8 mouse cellular contexts compared by ENCODE assay signal in genomic region chr9:61368567-61369240, GRCm38 (mm10). TPM values are rescaled to one million over a fixed set of nuclear protein-coding genes. Genes with fewer than 3 reads are reported as not detected.
DNase-seq lines count a peak whose midpoint lies in the region; ATAC-seq and TF ChIP-seq lines count a peak whose summit lies in the region.

No protein-coding gene starts in this region.

- H3K36me3 ChIP-seq in ES-E14 (ENCODE audit: control insufficient read depth, insufficient read depth, low read length, poor library complexity, severe bottlenecking), result no peaks in the 10 kb centered on the region
- no peaks in the 10 kb centered on the region for H3K36me3 ChIP-seq in forebrain, embryonic 15.5 days
- no peaks in the 10 kb centered on the region for H3K36me3 ChIP-seq in hindbrain, postnatal 0 days (ENCODE audit: insufficient read depth, low read length)
- H3K36me3 ChIP-seq in liver, embryonic 13.5 days, result no peaks in the 10 kb centered on the region
- no peaks in the 10 kb centered on the region for H3K36me3 ChIP-seq in neural tube, embryonic 14.5 days (ENCODE audit: control insufficient read depth, insufficient read depth, low read length)

- no peak for TF ChIP-seq CTCF in hindbrain, postnatal 0 days (IDR thresholded peaks at IDR 0.05; ENCODE audit: low read depth)

- in situ Hi-C loops in ES-E14 (cut with MboI; ENCODE audit: low sequenced_read_pairs in 2 of 2, unreplicated experiment in 2 of 2), result no loop called here

- H3K27ac ChIP-seq in ES-E14 (ENCODE audit: insufficient read depth, low read depth, low read length, poor library complexity, severe bottlenecking), result no peak overlapping the region
- H3K27ac ChIP-seq in forebrain, embryonic 15.5 days (replicated peaks), result peak overlapping the region; percentile 71
- H3K27ac ChIP-seq in hindbrain, postnatal 0 days, result no peak overlapping the region
- H3K27ac ChIP-seq in liver, embryonic 13.5 days, result no peak overlapping the region
- H3K27ac ChIP-seq in neural tube, embryonic 14.5 days (ENCODE audit: low read depth, low read length), result no peak overlapping the region

- no peak for ATAC-seq in forebrain, embryonic 15.5 days (replicated peaks)
- no peak for ATAC-seq in hindbrain, postnatal 0 days
- no peak for ATAC-seq in liver, embryonic 13.5 days (ENCODE audit: low read depth)
- ATAC-seq in neural tube, embryonic 14.5 days (ENCODE audit: low read depth), result no peak

- 0 out of 4 replicates have a peak overlapping the region, but pooled peaks of 1 of the 2 experiments have one; percentile 53 for H3K4me3 ChIP-seq in ES-E14 (ENCODE audit: insufficient read depth in 1 of 2, low read depth in 1 of 2, low read length in 2 of 2, poor library complexity in 1 of 2, severe bottlenecking in 1 of 2)
- peak overlapping the region; percentile 27; the same call in 1 of the 2 replicates for H3K4me3 ChIP-seq in forebrain, embryonic 15.5 days
- no peak overlapping the region for H3K4me3 ChIP-seq in hindbrain, postnatal 0 days (ENCODE audit: low read length)
- peak overlapping the region; percentile 34; the same call in 1 of the 2 replicates for H3K4me3 ChIP-seq in liver, embryonic 13.5 days (replicated peaks)
- H3K4me3 ChIP-seq in neural tube, embryonic 14.5 days (ENCODE audit: low read depth, low read length), result no peak overlapping the region

- WGBS in forebrain, embryonic 15.5 days, result under 1% methylated on average over 12 of the region's 12 CpGs
- WGBS in hindbrain, postnatal 0 days, result 5% methylated on average over 12 of the region's 12 CpGs
- WGBS in liver, embryonic 13.5 days (ENCODE audit: insufficient replicate concordance), result 3% methylated on average over 12 of the region's 12 CpGs
- 1% methylated on average over 12 of the region's 12 CpGs for WGBS in neural tube, embryonic 14.5 days

- H3K9ac ChIP-seq in ES-E14 (ENCODE audit: insufficient read depth, low read depth, low read length, poor library complexity, severe bottlenecking), result no peak overlapping the region
- no peak overlapping the region for H3K9ac ChIP-seq in forebrain, embryonic 15.5 days (replicated peaks)
- H3K9ac ChIP-seq in hindbrain, postnatal 0 days (replicated peaks; ENCODE audit: low read length), result no peak overlapping the region
- H3K9ac ChIP-seq in liver, embryonic 13.5 days, result no peak overlapping the region
- H3K9ac ChIP-seq in neural tube, embryonic 14.5 days (replicated peaks; ENCODE audit: low read depth, low read length), result no peak overlapping the region

- peak overlapping the region; percentile 53 for H3K4me2 ChIP-seq in forebrain, embryonic 15.5 days (replicated peaks)
- H3K4me2 ChIP-seq in hindbrain, postnatal 0 days (ENCODE audit: low read depth, low read length), result peak overlapping the region; percentile 57
- peak overlapping the region; percentile 98 for H3K4me2 ChIP-seq in liver, embryonic 13.5 days
- peak overlapping the region; percentile 45; the same call in 1 of the 2 replicates for H3K4me2 ChIP-seq in neural tube, embryonic 14.5 days (ENCODE audit: low read depth, low read length)

- H3K9me3 ChIP-seq in ES-E14 (ENCODE audit: control insufficient read depth, insufficient read depth, low read depth, low read length), result no peaks in the 10 kb centered on the region
- H3K9me3 ChIP-seq in forebrain, embryonic 15.5 days, result no peaks in the 10 kb centered on the region
- H3K9me3 ChIP-seq in hindbrain, postnatal 0 days (ENCODE audit: low read length), result no peaks in the 10 kb centered on the region
- H3K9me3 ChIP-seq in liver, embryonic 13.5 days (replicated peaks), result no peaks in the 10 kb centered on the region
- H3K9me3 ChIP-seq in neural tube, embryonic 14.5 days (ENCODE audit: control insufficient read depth, low read length), result no peaks in the 10 kb centered on the region

- DNase-seq in ES-E14 (ENCODE audit: low read depth, low spot score), result peak; percentile 82
- DNase-seq in adrenal gland, postnatal 14 days, result peak; percentile 77
- DNase-seq in hindbrain, postnatal 0 days (ENCODE audit: low spot score), result peak; percentile 92
- no peak for DNase-seq in liver, embryonic 13.5 days
- DNase-seq in natural killer cell, adult 2 months (ENCODE audit: low spot score in 2 of 2), result no peak
- DNase-seq in frontal cortex, postnatal 36 days (ENCODE audit: low spot score in 2 of 2), result no peak

- peaks cover 16 to 34% of the 10 kb centered on the region in 2 experiments for H3K4me1 ChIP-seq in ES-E14 (ENCODE audit: control insufficient read depth in 2 of 2, insufficient read depth in 2 of 2, low read length in 2 of 2, poor library complexity in 1 of 2)
- peaks cover 38% of the 10 kb centered on the region for H3K4me1 ChIP-seq in forebrain, embryonic 15.5 days
- peaks cover 19% of the 10 kb centered on the region for H3K4me1 ChIP-seq in hindbrain, postnatal 0 days (ENCODE audit: insufficient read depth, low read length)
- peaks cover 65% of the 10 kb centered on the region for H3K4me1 ChIP-seq in liver, embryonic 13.5 days (replicated peaks)
- peaks cover 30% of the 10 kb centered on the region for H3K4me1 ChIP-seq in neural tube, embryonic 14.5 days (ENCODE audit: control insufficient read depth, insufficient read depth, low read length)

- peaks cover 16% of the 10 kb centered on the region; the same call in 1 of the 2 replicates for H3K27me3 ChIP-seq in forebrain, embryonic 15.5 days
- peaks cover 6% of the 10 kb centered on the region; the same call in 1 of the 2 replicates for H3K27me3 ChIP-seq in hindbrain, postnatal 0 days (ENCODE audit: insufficient read depth, low read length)
- H3K27me3 ChIP-seq in liver, embryonic 13.5 days, result peaks cover 77% of the 10 kb centered on the region
- 0 out of 2 replicates have a peak, but pooled peaks cover 5% of the 10 kb centered on the region for H3K27me3 ChIP-seq in neural tube, embryonic 14.5 days (ENCODE audit: control insufficient read depth, insufficient read depth, low read length)

TF ChIP-seq in ES-E14, 5 proteins besides CTCF, POLR2A, EP300 and RAD21:
- peak; percentile 100 for TF ChIP-seq ZNF384 (IDR thresholded peaks at IDR 0.05; ENCODE audit: low read depth, low read length)
- TF ChIP-seq MAFK (IDR thresholded peaks at IDR 0.05; ENCODE audit: insufficient read depth, low read depth, low read length), result no peak
- no peak for TF ChIP-seq HCFC1 (IDR thresholded peaks at IDR 0.05; ENCODE audit: borderline replicate concordance, insufficient read depth, low read length)
- TF ChIP-seq ZC3H11A (IDR thresholded peaks at IDR 0.05; ENCODE audit: borderline replicate concordance, low read depth, low read length), result no peak
- no peak for TF ChIP-seq CHD2 (IDR thresholded peaks at IDR 0.05; ENCODE audit: low read depth, low read length)

RNA-seq across cellular contexts. Expression of gene Tle3, which starts 3.5 kb away (rescaled TPM):
- total RNA-seq in ES-E14 (2012; rRNA removed), result 51.0 and 57.0 TPM in 2 replicates
- total RNA-seq in adrenal gland, postnatal 14 days (2021), result 98.9 and 107 TPM in 2 replicates
- polyA plus RNA-seq in forebrain, embryonic 15.5 days (2015; fragmentation: Nextera tagmentation; extraction: Ambion mirVana), result 39.9 and 40.9 TPM in 2 replicates
- total RNA-seq in hindbrain, postnatal 0 days (2014; rRNA removed), result 74.1 and 81.3 TPM in 2 replicates
- polyA plus RNA-seq in hindbrain, postnatal 0 days (2015; fragmentation: Nextera tagmentation; extraction: Ambion mirVana), result 15.5 and 17.7 TPM in 2 replicates
- 3.7 and 3.8 TPM in 2 replicates for polyA plus RNA-seq in liver, embryonic 13.5 days (2015; fragmentation: Nextera tagmentation; extraction: Ambion mirVana)
- polyA plus RNA-seq in neural tube, embryonic 14.5 days (2014; fragmentation: Nextera tagmentation; extraction: Ambion mirVana), result 18.7 and 22.5 TPM in 2 replicates

Comparison
In these comparisons a context has a peak if more than half of its experiments do, and no peak if none do; other contexts are left out.
1. DNase-seq: peak in ES-E14 (single experiment), adrenal gland, postnatal 14 days (single experiment) and hindbrain, postnatal 0 days (single experiment); none in liver, embryonic 13.5 days (single experiment), natural killer cell, adult 2 months (0 of 2) and frontal cortex, postnatal 36 days (0 of 2).
2. H3K4me3 ChIP-seq: peak in forebrain, embryonic 15.5 days (single experiment) and liver, embryonic 13.5 days (single experiment); none in hindbrain, postnatal 0 days (single experiment) and neural tube, embryonic 14.5 days (single experiment).
3. H3K4me2 ChIP-seq: peak in every context shown above with its lines; median percentile 98 in liver, embryonic 13.5 days; 57 in hindbrain, postnatal 0 days; 53 in forebrain, embryonic 15.5 days; 45 in neural tube, embryonic 14.5 days.